Mouse (Mus musculus): Measurements from ENCODE around the gene Hmgn3. TPM values are rescaled to one million over a fixed set of nuclear protein-coding genes. Genes with fewer than 3 reads are reported as not detected.

Hmgn3 gene
- polyA plus RNA-seq, 1 experiment from 2014 or later, result 141 TPM

DNA sequence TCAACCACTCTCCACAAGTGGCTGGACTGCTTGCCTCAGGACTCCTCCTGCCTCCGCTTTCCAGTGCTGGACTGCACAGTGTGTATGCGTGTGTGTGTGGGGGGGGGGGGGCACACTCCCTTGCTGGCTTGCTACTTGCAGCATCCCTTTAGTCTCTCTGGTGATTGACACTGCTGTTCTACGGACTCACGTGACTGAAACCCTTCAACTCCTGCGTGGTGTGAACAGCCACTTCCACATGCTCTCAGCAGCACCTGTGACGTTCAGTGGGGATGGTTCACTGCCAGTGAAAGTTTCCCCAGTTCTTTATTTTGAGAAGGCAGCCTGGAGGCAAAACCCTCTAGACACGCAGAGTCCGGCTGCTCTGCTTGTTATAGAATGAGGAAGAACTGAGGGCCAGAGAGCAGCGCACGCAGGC, 32.7 kb downstream of the Hmgn3 start:
- Histone ChIP-seq H3K9ac (no peak overlapping the region), H3K27ac (no peak overlapping the region), H3K4me1 (no peaks in the 10 kb centered on the region), H3K9me3 (replicated peaks) (no peaks in the 10 kb centered on the region), H3K36me3 (no peaks in the 10 kb centered on the region), H3K4me2 (replicated peaks) (no peak overlapping the region), H3K27me3 (no peaks in the 10 kb centered on the region), H3K4me3 (no peak overlapping the region)
- 86% methylated on average over 9 of the region's 10 CpGs for WGBS
- no peak for ATAC-seq (ENCODE audit: low FRiP score)

DNA sequence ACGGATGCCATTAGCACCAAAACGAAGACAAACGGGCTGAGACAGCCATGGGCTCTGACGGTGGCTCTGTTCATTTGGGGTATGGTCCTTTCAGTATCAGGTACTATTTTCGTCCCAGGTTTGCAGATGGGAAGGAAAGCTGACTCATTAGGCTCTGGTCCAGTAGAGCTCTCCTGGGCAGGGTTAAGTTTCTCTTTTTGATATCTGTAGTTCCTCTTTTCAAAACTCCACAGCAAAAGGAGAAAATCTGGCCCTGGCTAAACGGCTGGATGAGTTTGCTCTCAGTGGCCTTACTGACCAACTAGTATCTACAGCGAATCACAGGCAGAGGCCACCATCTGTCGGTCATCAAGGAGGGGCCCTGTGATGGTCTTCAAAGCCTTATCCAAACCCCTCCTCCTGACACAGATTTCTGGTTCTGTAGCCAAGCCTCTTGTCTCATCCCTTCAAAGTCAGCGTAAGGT, 34.1 kb downstream of the Hmgn3 start:
- 85% methylated on average over 9 of the region's 9 CpGs for WGBS
- H3K9me3 ChIP-seq (replicated peaks), result no peaks in the 10 kb centered on the region

DNA sequence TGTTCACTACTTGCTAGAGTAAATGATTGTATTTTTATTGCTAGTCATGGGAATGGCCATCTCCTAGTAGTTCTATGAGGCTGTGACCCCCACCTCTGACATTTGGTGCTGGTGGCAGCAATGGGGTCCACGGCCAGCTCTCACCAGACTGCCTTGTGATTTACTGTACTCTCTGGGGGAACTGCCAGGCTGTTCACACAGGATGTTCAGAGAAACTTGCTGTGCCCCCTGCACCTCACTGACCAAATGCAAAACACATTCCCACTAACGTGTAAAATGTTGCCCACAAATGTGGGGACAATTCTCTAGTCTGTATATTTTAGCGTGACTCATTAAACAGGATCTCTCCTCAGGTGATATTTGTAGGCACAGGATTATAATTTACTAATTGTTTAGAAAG, 34.7 kb downstream of the Hmgn3 start:
- Histone ChIP-seq H3K4me2 (replicated peaks) (no peak overlapping the region), H3K27me3 (no peaks in the 10 kb centered on the region), H3K9ac (no peak overlapping the region), H3K4me1 (no peaks in the 10 kb centered on the region), H3K27ac (no peak overlapping the region), H3K9me3 (replicated peaks) (no peaks in the 10 kb centered on the region), H3K36me3 (no peaks in the 10 kb centered on the region), H3K4me3 (no peak overlapping the region)
- 83% methylated on average over 3 of the region's 3 CpGs for WGBS
- ATAC-seq (ENCODE audit: low FRiP score), result no peak

More for the DNA sequence above, 34.1 kb downstream of the Hmgn3 start:
- ATAC-seq (ENCODE audit: low FRiP score), result no peak
- Histone ChIP-seq H3K27me3 (no peaks in the 10 kb centered on the region), H3K4me2 (replicated peaks) (no peak overlapping the region), H3K36me3 (no peaks in the 10 kb centered on the region), H3K27ac (no peak overlapping the region), H3K9ac (no peak overlapping the region), H3K4me3 (no peak overlapping the region), H3K4me1 (no peaks in the 10 kb centered on the region)

DNA sequence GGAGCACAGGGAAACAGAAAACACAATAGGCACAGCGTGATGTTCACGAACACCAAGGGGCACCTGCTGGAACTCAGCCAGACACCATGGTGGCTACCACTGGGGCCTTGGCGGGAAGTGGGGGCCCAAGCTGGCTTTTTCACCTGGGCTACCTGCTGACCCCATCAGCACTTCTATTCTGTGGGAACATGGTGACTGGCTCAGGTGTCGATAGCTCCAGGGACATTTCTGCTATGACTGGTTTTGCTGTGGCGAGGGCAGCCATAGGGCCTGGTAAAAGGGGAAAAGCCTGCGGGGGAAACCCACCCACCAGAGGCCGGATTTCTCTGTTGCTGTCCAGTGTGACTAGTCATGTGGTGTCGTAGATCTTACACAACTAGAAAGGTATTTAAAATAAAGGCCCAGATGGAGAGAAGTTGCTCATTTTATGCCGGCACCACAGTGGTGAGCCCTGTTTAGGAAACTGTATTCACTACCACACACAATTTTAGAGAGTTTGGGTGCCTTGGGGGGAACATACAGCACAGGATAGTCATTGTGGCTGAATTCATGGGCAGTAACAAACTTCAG, 35.3 kb downstream of the Hmgn3 start:
- Histone ChIP-seq H3K4me2 (replicated peaks) (no peak overlapping the region), H3K4me3 (no peak overlapping the region), H3K36me3 (no peaks in the 10 kb centered on the region), H3K27me3 (no peaks in the 10 kb centered on the region), H3K9ac (no peak overlapping the region), H3K4me1 (no peaks in the 10 kb centered on the region), H3K27ac (no peak overlapping the region), H3K9me3 (replicated peaks) (no peaks in the 10 kb centered on the region)
- no peak for ATAC-seq (ENCODE audit: low FRiP score)
- WGBS, result 88% methylated on average over 9 of the region's 9 CpGs

DNA sequence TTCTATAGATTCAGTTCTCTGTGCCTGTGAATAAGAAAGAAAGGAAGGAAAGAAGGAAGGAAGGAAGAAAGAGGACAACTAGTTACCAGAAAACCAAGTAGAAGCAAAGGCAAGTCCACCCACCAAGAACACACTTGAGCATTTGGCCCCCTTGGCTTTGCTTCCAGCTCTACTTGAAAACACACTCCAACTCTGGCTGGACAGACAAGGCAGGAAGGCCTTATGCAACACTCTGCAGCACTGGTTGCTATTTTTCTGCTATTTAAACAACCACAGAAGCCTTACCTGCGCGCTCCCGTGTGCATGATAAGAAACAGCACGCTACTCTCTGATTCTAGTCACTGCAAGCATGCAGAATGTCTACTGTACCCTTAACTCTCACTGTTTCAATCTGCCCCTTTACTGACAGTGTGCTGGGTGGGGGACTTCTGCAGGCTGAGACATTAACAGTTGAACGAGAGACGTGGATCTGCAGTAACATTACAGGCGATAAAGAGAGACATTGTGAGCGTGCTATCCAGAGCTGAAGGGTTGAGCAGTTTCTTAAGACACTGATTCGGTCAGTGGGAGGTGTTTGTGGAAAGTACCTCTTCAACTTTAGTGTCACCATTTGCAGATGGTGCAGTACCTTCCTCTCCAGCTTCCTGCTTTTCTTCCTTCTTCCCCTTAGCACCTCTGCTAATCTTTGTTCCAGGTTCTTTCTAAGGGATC, 35.9 kb downstream of the Hmgn3 start:
- H3K27ac ChIP-seq, result no peak overlapping the region
- no peak overlapping the region for H3K9ac ChIP-seq
- H3K36me3 ChIP-seq, result no peaks in the 10 kb centered on the region
- no peaks in the 10 kb centered on the region for H3K27me3 ChIP-seq
- H3K4me1 ChIP-seq, result no peaks in the 10 kb centered on the region
- no peak overlapping the region for H3K4me2 ChIP-seq (replicated peaks)
- no peaks in the 10 kb centered on the region for H3K9me3 ChIP-seq (replicated peaks)
- ATAC-seq (ENCODE audit: low FRiP score), result no peak
- 91% methylated on average over 9 of the region's 9 CpGs for WGBS
- H3K4me3 ChIP-seq, result no peak overlapping the region

DNA sequence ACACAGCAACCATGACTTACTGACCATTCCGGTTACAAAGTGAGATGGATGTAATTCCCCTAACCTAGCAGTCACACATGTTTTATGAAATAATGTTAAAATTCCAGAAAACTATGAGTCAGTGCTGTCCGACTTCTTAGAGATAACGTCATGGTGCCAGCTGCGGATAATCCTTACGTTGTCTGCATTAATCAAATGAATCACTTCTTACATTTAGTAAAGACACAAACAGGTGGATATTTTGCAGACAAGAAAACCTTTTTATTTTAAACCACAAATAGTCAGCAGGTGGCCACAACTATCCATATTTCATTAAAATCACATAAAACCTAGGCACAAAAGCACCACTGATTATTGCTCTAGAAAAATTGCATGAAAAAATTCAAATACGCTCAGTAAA, 36.8 kb downstream of the Hmgn3 start:
- H3K9ac ChIP-seq, result no peak overlapping the region
- no peaks in the 10 kb centered on the region for H3K9me3 ChIP-seq (replicated peaks)
- H3K4me1 ChIP-seq, result no peaks in the 10 kb centered on the region
- 94% methylated on average over 6 of the region's 6 CpGs for WGBS
- H3K4me3 ChIP-seq, result no peak overlapping the region
- H3K27ac ChIP-seq, result no peak overlapping the region
- ATAC-seq (ENCODE audit: low FRiP score), result no peak
- no peaks in the 10 kb centered on the region for H3K36me3 ChIP-seq
- H3K4me2 ChIP-seq (replicated peaks), result no peak overlapping the region
- no peaks in the 10 kb centered on the region for H3K27me3 ChIP-seq

DNA sequence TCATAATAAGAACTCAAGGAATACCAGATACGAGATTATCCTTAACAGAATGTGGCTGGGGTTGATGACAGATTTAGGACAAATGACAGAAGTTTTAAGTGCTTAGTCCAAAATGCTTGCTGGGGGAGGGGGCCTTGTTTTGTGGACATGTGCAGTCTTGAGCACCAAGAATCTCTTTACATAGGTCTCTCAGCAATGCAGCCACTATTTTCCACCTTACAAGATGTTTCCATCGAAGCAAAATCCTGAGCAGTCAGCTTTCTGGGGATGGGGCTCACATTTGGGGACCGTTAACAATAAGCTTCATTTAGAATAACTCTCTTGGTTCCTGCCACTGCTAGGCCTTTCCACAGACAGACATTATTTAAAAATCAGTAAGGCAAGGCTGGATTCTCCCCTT, 37.7 kb downstream of the Hmgn3 start:
- no peak overlapping the region for H3K9ac ChIP-seq
- 80% methylated on average over 3 of the region's 3 CpGs for WGBS
- H3K27me3 ChIP-seq, result no peaks in the 10 kb centered on the region
- no peak overlapping the region for H3K27ac ChIP-seq
- ATAC-seq (ENCODE audit: low FRiP score), result no peak
- no peaks in the 10 kb centered on the region for H3K36me3 ChIP-seq
- H3K9me3 ChIP-seq (replicated peaks), result no peaks in the 10 kb centered on the region
- H3K4me1 ChIP-seq, result no peaks in the 10 kb centered on the region
- no peak overlapping the region for H3K4me3 ChIP-seq
- H3K4me2 ChIP-seq (replicated peaks), result no peak overlapping the region

DNA sequence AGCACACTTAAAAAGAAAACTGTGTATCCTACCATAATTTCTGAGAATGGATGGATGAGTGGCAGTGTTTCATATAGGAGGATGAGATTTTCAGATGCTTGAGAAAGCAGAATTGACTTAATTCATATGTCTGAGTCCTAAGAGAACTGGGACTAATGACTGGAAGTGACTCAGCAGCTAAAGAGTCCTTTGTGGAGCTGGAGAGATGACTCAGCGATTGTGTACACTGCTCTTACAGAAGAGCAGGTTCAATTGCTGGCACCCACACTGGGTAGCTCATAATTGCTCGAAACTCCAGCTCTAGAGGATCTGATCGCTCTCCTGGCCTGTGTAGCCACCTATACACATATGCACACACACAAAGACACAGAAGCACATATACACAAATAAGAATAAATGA, 42.7 kb downstream of the Hmgn3 start:
- H3K4me1 ChIP-seq, result 0 out of 2 replicates have a peak, but pooled peaks cover 2% of the 10 kb centered on the region
- WGBS, result 92% methylated on average over 3 of the region's 3 CpGs
- no peak overlapping the region for H3K9ac ChIP-seq
- H3K36me3 ChIP-seq, result no peaks in the 10 kb centered on the region
- no peak overlapping the region for H3K27ac ChIP-seq
- no peaks in the 10 kb centered on the region for H3K27me3 ChIP-seq
- H3K4me3 ChIP-seq, result no peak overlapping the region
- no peak overlapping the region for H3K4me2 ChIP-seq (replicated peaks)
- no peak for ATAC-seq (ENCODE audit: low FRiP score)
- H3K9me3 ChIP-seq (replicated peaks), result no peaks in the 10 kb centered on the region

DNA sequence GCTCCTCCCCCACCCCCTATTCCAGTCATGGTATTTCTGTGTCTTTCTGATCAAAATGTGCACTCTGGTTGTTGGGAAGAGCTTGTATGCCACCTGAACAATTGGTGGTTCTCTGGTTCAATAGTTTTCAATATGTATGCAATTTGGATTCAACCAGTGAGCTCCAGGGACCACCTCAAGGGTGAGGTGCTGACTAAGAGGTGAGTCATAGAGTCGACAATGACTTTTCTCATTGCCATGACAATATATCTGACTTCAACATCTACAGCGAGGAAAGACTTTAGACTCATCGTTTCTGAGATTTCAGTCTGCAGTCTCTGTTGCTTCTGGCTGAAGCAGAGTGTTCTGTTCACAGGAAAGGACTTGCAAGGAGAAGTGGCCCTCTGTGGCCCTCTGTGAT, 44.8 kb downstream of the Hmgn3 start:
- ATAC-seq (ENCODE audit: low FRiP score), result no peak
- H3K4me1 ChIP-seq, result 0 out of 2 replicates have a peak, but pooled peaks cover 5% of the 10 kb centered on the region
- H3K4me3 ChIP-seq, result no peak overlapping the region
- 85% methylated on average over 3 of the region's 3 CpGs for WGBS
- H3K9ac ChIP-seq, result no peak overlapping the region
- no peak overlapping the region for H3K4me2 ChIP-seq (replicated peaks)
- H3K36me3 ChIP-seq, result no peaks in the 10 kb centered on the region
- H3K27ac ChIP-seq, result no peak overlapping the region
- H3K27me3 ChIP-seq, result no peaks in the 10 kb centered on the region
- H3K9me3 ChIP-seq (replicated peaks), result no peaks in the 10 kb centered on the region

DNA sequence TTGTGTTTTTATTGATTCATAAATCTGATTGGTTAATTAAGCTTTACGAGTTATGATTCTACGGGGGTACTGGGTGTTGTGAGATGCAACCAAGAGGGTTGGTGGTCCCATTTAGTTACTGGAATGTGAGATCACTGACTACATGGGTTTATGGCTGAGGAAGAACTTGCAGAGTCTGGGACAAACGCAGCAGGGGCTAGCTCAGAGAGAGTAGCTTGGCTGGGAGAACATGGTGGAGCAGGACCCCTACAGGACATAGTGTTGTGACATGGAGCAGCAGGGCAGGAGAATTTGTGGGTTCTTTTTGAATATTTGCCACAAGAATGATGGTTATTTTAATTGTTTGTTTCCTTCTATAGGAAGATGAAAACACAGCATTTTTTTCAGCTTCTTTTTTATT, 45.7 kb downstream of the Hmgn3 start:
- no peak overlapping the region for H3K9ac ChIP-seq
- no peak overlapping the region for H3K27ac ChIP-seq
- 0 out of 2 replicates have a peak, but pooled peaks cover 5% of the 10 kb centered on the region for H3K4me1 ChIP-seq
- no peak overlapping the region for H3K4me3 ChIP-seq
- WGBS, result 86% methylated on average over 3 of the region's 3 CpGs
- H3K9me3 ChIP-seq (replicated peaks), result no peaks in the 10 kb centered on the region
- no peaks in the 10 kb centered on the region for H3K27me3 ChIP-seq
- no peak for ATAC-seq (ENCODE audit: low FRiP score)
- no peak overlapping the region for H3K4me2 ChIP-seq (replicated peaks)
- no peaks in the 10 kb centered on the region for H3K36me3 ChIP-seq

DNA sequence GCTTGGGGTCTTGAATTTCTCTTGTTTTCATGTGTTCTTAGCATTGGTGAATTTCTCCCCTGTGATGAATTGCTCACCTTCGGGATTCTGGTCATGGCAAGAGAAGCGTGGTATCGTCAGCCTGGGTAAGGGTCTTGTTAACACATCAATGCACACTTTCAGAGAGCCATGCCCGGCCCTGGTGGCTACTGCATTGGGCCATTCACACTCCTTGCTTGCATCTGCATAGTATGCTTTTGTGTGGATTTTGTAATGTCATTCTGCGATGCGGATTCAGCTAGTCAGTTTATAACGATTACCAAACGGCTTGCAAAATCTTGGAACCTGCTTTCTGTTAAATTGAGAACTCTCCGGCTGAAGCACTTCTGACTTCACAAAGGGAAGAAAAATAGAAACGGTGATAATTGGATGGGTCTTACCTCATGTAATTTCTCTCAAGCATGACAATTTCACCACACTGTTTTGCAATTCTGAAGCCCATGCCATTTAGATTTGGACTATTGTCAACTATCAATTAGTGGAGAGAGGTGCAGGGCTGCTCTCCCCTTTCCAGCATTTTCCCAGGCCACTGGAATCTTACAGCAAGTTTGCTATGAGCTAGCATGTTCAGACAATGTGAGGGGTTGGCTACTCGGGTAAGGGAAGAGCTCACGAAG, 47.7 kb downstream of the Hmgn3 start:
- WGBS, result 65% methylated on average over 12 of the region's 12 CpGs
- ATAC-seq (ENCODE audit: low FRiP score), result no peak

DNA sequence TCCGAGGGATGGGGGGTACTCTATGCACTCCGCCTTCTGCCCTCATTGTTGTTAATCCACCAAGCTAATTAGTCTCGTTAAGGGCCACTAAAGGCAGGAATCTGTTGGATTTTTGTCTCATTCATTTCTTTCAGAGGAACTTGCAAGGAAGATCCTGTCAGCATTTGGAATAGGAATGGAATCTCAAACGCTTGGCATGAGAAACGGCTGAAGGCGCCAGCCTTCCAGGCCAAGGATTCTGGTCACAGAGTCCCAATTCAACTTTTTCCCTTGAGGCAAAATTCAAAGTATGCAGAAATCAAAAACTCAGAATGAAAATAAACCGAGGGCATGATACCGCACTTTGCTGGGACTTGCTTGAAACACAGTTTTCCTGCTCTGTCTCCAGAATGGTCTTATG, 48.7 kb downstream of the Hmgn3 start:
- Histone ChIP-seq H3K36me3 (no peaks in the 10 kb centered on the region), H3K9ac (no peak overlapping the region), H3K4me3 (no peak overlapping the region), H3K4me2 (replicated peaks) (no peak overlapping the region), H3K27me3 (no peaks in the 10 kb centered on the region), H3K4me1 (0 out of 2 replicates have a peak, but pooled peaks cover 5% of the 10 kb centered on the region), H3K27ac (no peak overlapping the region), H3K9me3 (replicated peaks) (no peaks in the 10 kb centered on the region)
- 60% methylated on average over 8 of the region's 8 CpGs for WGBS
- ATAC-seq (ENCODE audit: low FRiP score), result no peak

More for the DNA sequence above, 47.7 kb downstream of the Hmgn3 start:
- no peaks in the 10 kb centered on the region for H3K9me3 ChIP-seq (replicated peaks)
- H3K9ac ChIP-seq, result no peak overlapping the region
- no peak overlapping the region for H3K4me3 ChIP-seq
- no peaks in the 10 kb centered on the region for H3K27me3 ChIP-seq
- no peaks in the 10 kb centered on the region for H3K36me3 ChIP-seq
- no peak overlapping the region for H3K27ac ChIP-seq
- H3K4me2 ChIP-seq (replicated peaks), result no peak overlapping the region
- H3K4me1 ChIP-seq, result 0 out of 2 replicates have a peak, but pooled peaks cover 5% of the 10 kb centered on the region

Data from hindbrain, embryonic 12.5 days (tissue).